Mouse (Mus musculus) limb, embryonic 12.5 days (tissue): ENCODE measurements around the gene Tmem132b. TPM values are rescaled to one million over a fixed set of nuclear protein-coding genes. Genes with fewer than 3 reads are reported as not detected.

Experiments used
- ATAC-seq: fragments of 200-750 bp; cut with Nextera tagmentation; 2 replicates; pipeline ENCODE4 v1.8.0; 2017; ENCODE audit warnings: low read depth, moderate TSS enrichment; ENCODE audit not compliant: insufficient number of reproducible peaks, insufficient read depth, low FRiP score, low TSS enrichment
- H3K27ac ChIP-seq: fragments of 300-500 bp; sonication (generic); 2 replicates; pipeline ENCODE4 v1.5.1; 2016; ENCODE audit warnings: mild to moderate bottlenecking, moderate library complexity
- H3K27me3 ChIP-seq: fragments of 300-500 bp; sonication (generic); 2 replicates; pipeline ENCODE4 v1.6.1; 2016; ENCODE audit warnings: mild to moderate bottlenecking, moderate library complexity
- H3K36me3 ChIP-seq: fragments of 300-500 bp; sonication (generic); 2 replicates; pipeline ENCODE4 v1.6.1; 2016; ENCODE audit warnings: mild to moderate bottlenecking, moderate library complexity
- H3K4me1 ChIP-seq: fragments of 300-500 bp; sonication (generic); replicated peaks from 2 replicates; pipeline ENCODE4 v1.6.1; 2016
- H3K4me2 ChIP-seq: fragments of 300-500 bp; sonication (generic); 2 replicates; pipeline ENCODE4 v1.6.1; 2016; ENCODE audit warnings: mild to moderate bottlenecking, moderate library complexity
- H3K4me3 ChIP-seq: fragments of 300-500 bp; sonication (generic); replicated peaks from 2 replicates; pipeline ENCODE4 v1.5.1; 2016; ENCODE audit warnings: mild to moderate bottlenecking
- H3K9ac ChIP-seq: fragments of 300-500 bp; sonication (generic); replicated peaks from 2 replicates; pipeline ENCODE4 v1.6.1; 2016; ENCODE audit warnings: mild to moderate bottlenecking, moderate library complexity
- H3K9me3 ChIP-seq: fragments of 300-500 bp; sonication (generic); 2 replicates; pipeline ENCODE4 v1.6.1; 2016; ENCODE audit warnings: mild to moderate bottlenecking, moderate library complexity
- WGBS: fragments of 180-500 bp; shearing (Covaris S2); methylation state at CpG from one replicate; pipeline ENCODE4 v1.1.7; 2016; 5-methylcytosine and 5-hydroxymethylcytosine counted together
- polyA plus RNA-seq: library from polyadenylated mRNA; unstranded; fragments of >200 nt; fragmentation: Nextera tagmentation; extraction: Ambion mirVana; gene quantifications from 2 replicates; pipeline ENCODE4 v1.2.1, GENCODE M21; 2016

Gene Tmem132b
- polyA plus RNA-seq, 1 experiment from 2014 or later = 0.13 TPM

DNA sequence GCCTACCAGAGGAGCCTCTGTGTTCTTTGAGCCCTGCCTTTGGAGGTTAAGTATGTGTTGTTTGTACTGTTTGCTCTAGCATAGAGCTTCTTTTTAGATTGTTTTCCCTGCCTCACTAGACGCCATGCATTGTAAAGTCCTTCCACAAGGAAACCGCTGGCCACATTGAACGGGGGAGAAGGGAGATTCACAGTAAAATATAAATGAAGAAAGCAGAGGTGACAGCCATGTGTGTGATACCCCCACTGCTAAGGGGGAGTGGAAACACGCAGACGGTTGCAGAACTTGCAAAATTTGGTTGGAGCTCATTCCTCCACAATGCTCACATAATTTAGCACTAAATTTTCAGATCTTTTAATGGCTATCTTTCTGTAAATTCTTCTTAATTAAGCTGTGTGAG, 305.2 kb downstream of the Tmem132b start:
- Histone ChIP-seq H3K4me2 (no peak overlapping the region), H3K9ac (no peak overlapping the region), H3K9me3 (no peaks in the 10 kb centered on the region), H3K4me1 (no peaks in the 10 kb centered on the region), H3K36me3 (no peaks in the 10 kb centered on the region), H3K27ac (no peak overlapping the region), H3K4me3 (no peak overlapping the region), H3K27me3 (no peaks in the 10 kb centered on the region)
- no peak for ATAC-seq
- 81% methylated on average over 5 of the region's 5 CpGs for WGBS

Other genes with a start within 250 kb of the Tmem132b start
- gene Scarb1, start 190.7 kb upstream of the Tmem132b start, polyA plus RNA-seq = 36.0 and 36.5 TPM in 2 replicates
- 0.39 and 0.46 TPM in 2 replicates for gene Gm10382, start 142.5 kb upstream of the Tmem132b start, polyA plus RNA-seq
- 1,024 and 1,053 TPM in 2 replicates for gene Ubc, start 141.6 kb upstream of the Tmem132b start, polyA plus RNA-seq
- gene Dhx37, start 97.7 kb upstream of the Tmem132b start, polyA plus RNA-seq = 16.1 and 16.5 TPM in 2 replicates
- gene Bri3bp, start 90.2 kb upstream of the Tmem132b start, polyA plus RNA-seq = 40.3 and 40.7 TPM in 2 replicates
- gene Aacs, start 56.0 kb upstream of the Tmem132b start, polyA plus RNA-seq = 35.7 and 40.1 TPM in 2 replicates